Comparison of ENCODE assay signal across 8 mouse cellular contexts in the genomic region with DNA sequence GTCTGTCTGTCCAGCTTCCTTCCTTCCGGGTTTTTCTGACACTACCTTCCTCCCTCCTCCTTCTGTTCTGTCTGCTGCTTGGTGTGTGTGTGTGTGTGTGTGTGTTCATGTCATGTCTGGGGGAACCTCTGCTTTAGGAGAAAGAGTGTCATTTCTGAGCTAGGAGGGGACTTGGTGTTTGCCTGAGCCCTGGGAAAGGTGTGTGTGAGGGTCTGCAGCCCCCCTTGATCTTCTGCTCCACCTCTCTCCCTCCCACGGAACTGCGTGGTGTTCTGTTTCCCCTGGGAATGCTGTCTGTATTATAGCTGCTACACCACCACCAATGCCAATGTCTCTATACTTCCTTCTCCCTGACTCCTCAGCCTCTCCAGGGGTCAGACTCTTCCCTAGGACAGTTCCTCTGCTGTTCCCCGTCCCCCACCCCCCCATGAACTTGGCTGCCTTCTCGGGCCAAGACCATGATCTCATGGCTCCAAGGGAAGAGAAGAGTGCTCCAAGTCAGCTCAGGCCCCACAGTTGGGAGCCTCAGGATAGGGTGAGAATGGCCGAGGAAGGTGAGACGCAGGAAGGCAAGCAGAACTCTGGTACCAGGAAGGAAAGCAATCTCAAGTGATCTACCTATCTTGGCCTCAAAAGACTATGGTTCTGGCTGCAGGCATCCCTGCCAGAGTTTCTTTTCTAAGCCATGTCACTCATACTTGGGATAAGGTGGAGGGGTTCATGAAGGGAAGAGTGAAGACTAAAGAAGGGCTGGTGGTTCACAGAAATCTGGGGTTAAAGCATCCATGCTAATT. TPM values are rescaled to one million over a fixed set of nuclear protein-coding genes. Genes with fewer than 3 reads are reported as not detected.
DNase-seq lines count a peak whose midpoint lies in the region; ATAC-seq and TF ChIP-seq lines count a peak whose summit lies in the region.

No protein-coding gene starts in this region.

- peak overlapping the region; percentile 86 for H3K9ac ChIP-seq in intestine, embryonic 14.5 days (ENCODE audit: low read length)
- peak overlapping the region; percentile 98 for H3K9ac ChIP-seq in midbrain, embryonic 12.5 days (replicated peaks)

- peak; percentile 43 for DNase-seq in cerebellum, adult 11-12 months
- DNase-seq in spleen, adult 2 months (ENCODE audit: low read depth in 1 of 2, low spot score in 2 of 2), result peak in 1 of 2 experiments; percentile 22
- no peak for DNase-seq in spleen, postnatal 4 days (ENCODE audit: low spot score in 2 of 2)
- DNase-seq in intestine, embryonic 14.5 days (ENCODE audit: low spot score), result no peak
- DNase-seq in ovary, postnatal 36 days (ENCODE audit: low spot score), result no peak

- peak overlapping the region; percentile 94 for H3K4me3 ChIP-seq in spleen, adult 2 months (ENCODE audit: extremely low read depth, insufficient read depth, insufficient read length)
- peak overlapping the region; percentile 98 for H3K4me3 ChIP-seq in intestine, embryonic 14.5 days (ENCODE audit: low read depth, low read length)
- H3K4me3 ChIP-seq in midbrain, embryonic 12.5 days, result peak overlapping the region; percentile 98

- no peak for TF ChIP-seq POLR2A in spleen, adult 2 months (IDR thresholded peaks at IDR 0.05; ENCODE audit: low read depth, low read length)

- peaks cover 28% of the 10 kb centered on the region for H3K4me1 ChIP-seq in spleen, adult 2 months (ENCODE audit: control insufficient read depth, insufficient read depth, insufficient read length)
- H3K4me1 ChIP-seq in intestine, embryonic 14.5 days (replicated peaks; ENCODE audit: control insufficient read depth, insufficient read depth, low read length), result peaks cover 62% of the 10 kb centered on the region
- H3K4me1 ChIP-seq in midbrain, embryonic 12.5 days, result peaks cover 74% of the 10 kb centered on the region

- no peaks in the 10 kb centered on the region for H3K36me3 ChIP-seq in spleen, adult 2 months (ENCODE audit: control insufficient read depth, insufficient read depth, low read length)
- H3K36me3 ChIP-seq in intestine, embryonic 14.5 days (ENCODE audit: control insufficient read depth, insufficient read depth, low read length), result no peaks in the 10 kb centered on the region
- H3K36me3 ChIP-seq in midbrain, embryonic 12.5 days, result no peaks in the 10 kb centered on the region

- H3K9me3 ChIP-seq in intestine, embryonic 14.5 days (ENCODE audit: control insufficient read depth, low read length), result no peaks in the 10 kb centered on the region
- no peaks in the 10 kb centered on the region for H3K9me3 ChIP-seq in midbrain, embryonic 12.5 days

- TF ChIP-seq CTCF in spleen, adult 2 months (IDR thresholded peaks at IDR 0.05; ENCODE audit: extremely low read depth, insufficient read depth, insufficient read length, insufficient replicate concordance), result no peak

- H3K27me3 ChIP-seq in spleen, adult 2 months (ENCODE audit: control insufficient read depth, insufficient read depth, low read length), result no peaks in the 10 kb centered on the region
- no peaks in the 10 kb centered on the region for H3K27me3 ChIP-seq in intestine, embryonic 14.5 days (replicated peaks; ENCODE audit: control insufficient read depth, insufficient read depth, low read length)
- H3K27me3 ChIP-seq in midbrain, embryonic 12.5 days, result peaks cover 7% of the 10 kb centered on the region

- WGBS in spleen, adult 2 months, result 28% methylated on average over 7 of the region's 7 CpGs
- WGBS in intestine, embryonic 14.5 days, result 17% methylated on average over 7 of the region's 7 CpGs
- 34% methylated on average over 7 of the region's 7 CpGs for WGBS in midbrain, embryonic 12.5 days

- peak overlapping the region; percentile 76 for H3K4me2 ChIP-seq in intestine, embryonic 14.5 days (ENCODE audit: low read length)
- peak overlapping the region; percentile 87 for H3K4me2 ChIP-seq in midbrain, embryonic 12.5 days (replicated peaks)

- no peak for ATAC-seq in cerebellum, adult (ENCODE audit: insufficient number of reproducible peaks, low FRiP score, low TSS enrichment)
- ATAC-seq in intestine, embryonic 14.5 days (replicated peaks; ENCODE audit: low FRiP score, low TSS enrichment, low read depth), result no peak
- no peak for ATAC-seq in midbrain, embryonic 12.5 days (ENCODE audit: low FRiP score, low read depth)
- ATAC-seq in megakaryocyte-erythroid progenitor cell, adult 5-6 weeks (replicated peaks; ENCODE audit: low FRiP score, low TSS enrichment, poor library complexity, severe bottlenecking), result no peak

- H3K27ac ChIP-seq in spleen, adult 2 months (ENCODE audit: insufficient read depth, low read length), result peak overlapping the region; percentile 93
- peak overlapping the region; percentile 90; the same call in 1 of the 2 replicates for H3K27ac ChIP-seq in intestine, embryonic 14.5 days (ENCODE audit: low read depth)
- H3K27ac ChIP-seq in midbrain, embryonic 12.5 days (replicated peaks), result no peak overlapping the region

RNA-seq across cellular contexts. Expression of a gene that starts 1.9 kb away (rescaled TPM):
- 42.2 and 50.3 TPM in 2 replicates for polyA plus RNA-seq in spleen, adult 2 months (2012; rRNA removed)
- polyA plus RNA-seq in intestine, embryonic 14.5 days (2014; fragmentation: Nextera tagmentation; extraction: Ambion mirVana), result 10.2 TPM in 2 replicates
- 10.2 and 10.4 TPM in 2 replicates for polyA plus RNA-seq in midbrain, embryonic 12.5 days (2016; fragmentation: Nextera tagmentation; extraction: Ambion mirVana)
- 4.8 and 5.5 TPM in 2 replicates for total RNA-seq in megakaryocyte-erythroid progenitor cell, adult 5-6 weeks (2014; fragmentation: Nextera tagmentation)
- 0.52 and 3.7 TPM in 2 replicates for total RNA-seq in megakaryocyte-erythroid progenitor cell, adult 5-6 weeks (2017)

RNA-seq across cellular contexts. Expression of a gene that starts 29.7 kb away (rescaled TPM):
- not detected in 2 replicates for polyA plus RNA-seq in spleen, adult 2 months (2012; rRNA removed)
- polyA plus RNA-seq in intestine, embryonic 14.5 days (2014; fragmentation: Nextera tagmentation; extraction: Ambion mirVana), result 2.1 and 2.3 TPM in 2 replicates
- polyA plus RNA-seq in midbrain, embryonic 12.5 days (2016; fragmentation: Nextera tagmentation; extraction: Ambion mirVana), result not detected in 2 replicates
- not detected in 2 replicates for total RNA-seq in megakaryocyte-erythroid progenitor cell, adult 5-6 weeks (2014; fragmentation: Nextera tagmentation)
- not detected in 2 replicates for total RNA-seq in megakaryocyte-erythroid progenitor cell, adult 5-6 weeks (2017)

RNA-seq across cellular contexts. Expression of a gene that starts 43.6 kb away (rescaled TPM):
- polyA plus RNA-seq in spleen, adult 2 months (2012; rRNA removed), result 0.09 and 0.15 TPM in 2 replicates
- polyA plus RNA-seq in intestine, embryonic 14.5 days (2014; fragmentation: Nextera tagmentation; extraction: Ambion mirVana), result not detected in 2 replicates
- not detected in 2 replicates for polyA plus RNA-seq in midbrain, embryonic 12.5 days (2016; fragmentation: Nextera tagmentation; extraction: Ambion mirVana)
- not detected in 2 replicates for total RNA-seq in megakaryocyte-erythroid progenitor cell, adult 5-6 weeks (2014; fragmentation: Nextera tagmentation)
- not detected in 2 replicates for total RNA-seq in megakaryocyte-erythroid progenitor cell, adult 5-6 weeks (2017)
